Mouse (Mus musculus) spleen, postnatal 14 days (tissue): ENCODE measurements around the gene Lhx6.

Experiments used
- DNase-seq, 2 experiments: peaks; one replicate each; pipeline ENCODE4 v3.0.0; 2021 to 2022; ENCODE audit warnings: low spot score in 2 of 2

The Lhx6 gene

DNA sequence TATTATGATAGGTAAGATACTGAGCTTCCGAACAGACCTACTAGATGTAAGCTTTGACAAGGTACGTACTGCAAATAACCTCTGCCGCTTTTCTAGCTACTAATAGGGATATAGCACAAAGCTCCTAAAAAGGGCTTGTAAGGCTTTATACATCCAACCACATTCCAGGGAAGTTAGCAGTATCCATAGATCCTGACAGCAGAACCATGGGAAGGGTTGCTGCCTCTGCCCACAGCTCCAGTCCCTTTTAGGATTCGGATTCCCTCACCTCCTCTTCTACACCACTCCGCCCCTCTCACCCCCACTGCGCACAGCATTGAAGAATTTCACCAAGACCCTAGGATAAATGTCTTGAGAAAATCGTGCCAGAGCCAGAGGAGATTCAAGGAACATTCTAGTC is 11.9 kb downstream of the Lhx6 start:
- no peak for DNase-seq

DNA sequence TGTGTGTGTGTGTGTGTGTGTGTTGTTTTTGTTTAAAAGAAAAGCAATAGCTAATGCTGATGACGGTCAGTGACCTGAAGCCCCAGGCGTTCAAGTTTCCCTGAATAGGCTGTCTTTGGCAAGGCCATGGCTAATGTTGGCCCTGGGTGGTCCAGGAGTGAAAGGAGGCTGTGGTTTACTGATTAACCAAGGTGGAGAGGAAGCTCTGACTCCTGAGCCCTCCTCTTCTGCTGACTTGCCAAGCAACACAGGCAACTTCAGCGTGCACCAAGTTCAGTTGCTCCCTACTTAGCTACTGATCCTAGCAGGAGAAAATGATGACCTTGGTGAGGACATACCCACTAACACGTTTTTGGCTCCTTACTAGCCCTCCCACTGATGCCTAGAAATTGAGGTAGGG is 12.5 kb downstream of the Lhx6 start:
- DNase-seq: no peak

DNA sequence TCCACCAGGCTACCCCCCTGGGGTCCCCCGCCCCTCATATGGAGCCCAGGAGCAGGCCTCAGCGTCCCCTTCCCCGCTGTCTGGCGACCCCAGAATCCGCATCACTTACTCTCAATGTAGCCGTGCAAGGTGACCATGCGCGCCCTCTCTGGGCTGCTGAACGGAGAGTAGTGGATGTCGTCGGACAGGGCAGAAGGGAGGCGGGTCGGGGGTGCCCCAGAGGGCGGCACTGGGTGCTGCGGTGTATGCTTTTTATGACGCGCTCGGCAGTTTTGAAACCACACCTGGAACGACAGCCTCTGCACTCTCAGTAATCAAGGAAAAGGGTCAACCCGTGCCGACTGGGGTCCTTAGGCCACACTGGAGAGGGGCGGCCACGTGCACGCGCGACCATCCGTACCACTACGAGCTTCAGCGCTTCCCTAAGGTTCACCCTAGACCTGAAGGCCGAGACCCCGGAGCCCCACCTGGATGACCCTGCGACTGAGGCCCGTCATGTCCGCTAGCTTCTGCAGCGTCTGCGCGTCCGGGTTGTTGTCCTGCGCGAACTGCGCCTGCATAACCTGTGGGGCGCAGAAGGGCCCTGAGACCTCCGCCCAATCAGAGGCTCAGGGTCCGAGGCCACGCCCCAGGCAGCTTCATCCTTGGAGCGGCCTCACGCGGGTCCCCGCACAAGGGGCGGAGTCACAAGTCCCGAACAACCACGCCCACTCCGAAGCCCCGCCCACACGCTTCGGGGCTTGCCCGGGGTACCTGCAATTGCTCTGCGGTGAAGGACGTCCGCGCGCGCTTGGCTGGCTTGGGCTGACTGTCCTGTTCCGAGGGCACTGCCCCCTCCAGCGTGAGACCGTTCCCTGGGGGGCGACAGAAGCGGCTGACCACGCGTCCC is 14.1 kb downstream of the Lhx6 start:
- DNase-seq: peak; percentile 27 to 39

DNA sequence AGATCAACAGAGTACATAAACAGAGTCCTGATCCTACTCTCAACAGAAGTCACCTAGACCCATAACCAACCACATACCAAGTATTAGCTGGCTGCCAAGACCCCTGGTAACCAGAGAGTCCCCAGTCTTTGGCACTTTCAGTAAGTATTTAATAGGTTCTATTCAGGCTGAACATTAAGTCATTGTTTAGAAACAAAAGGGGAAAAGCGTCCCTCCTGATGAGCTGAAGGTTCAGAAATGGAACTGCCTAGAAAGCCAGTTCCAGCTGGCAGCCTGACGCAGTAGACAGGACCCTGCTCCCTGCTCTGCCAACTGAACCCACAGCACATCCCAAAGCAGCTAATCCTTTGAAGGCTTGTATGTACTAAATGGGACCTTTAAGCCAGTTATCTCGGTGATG is 16.0 kb downstream of the Lhx6 start:
- no peak for DNase-seq

DNA sequence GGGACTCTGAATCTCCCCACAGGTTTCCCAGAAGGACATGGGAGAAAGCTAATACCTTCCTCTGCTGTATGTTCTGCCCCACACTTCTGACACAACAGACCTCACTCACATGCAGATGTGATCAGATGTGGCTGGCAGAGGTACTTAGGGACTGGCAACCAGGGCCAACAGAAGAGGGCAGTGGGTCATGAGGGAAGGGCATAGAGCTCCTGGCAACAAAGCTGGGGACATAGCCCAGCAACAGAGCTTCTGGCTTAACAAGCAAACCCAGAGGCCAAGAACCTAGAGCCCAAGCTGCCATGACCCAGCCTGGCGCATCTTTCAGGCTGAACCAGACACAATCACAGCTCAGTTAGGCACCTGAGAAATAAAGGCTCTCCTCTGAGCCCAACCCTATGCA is 20.2 kb downstream of the Lhx6 start:
- DNase-seq: no peak

DNA sequence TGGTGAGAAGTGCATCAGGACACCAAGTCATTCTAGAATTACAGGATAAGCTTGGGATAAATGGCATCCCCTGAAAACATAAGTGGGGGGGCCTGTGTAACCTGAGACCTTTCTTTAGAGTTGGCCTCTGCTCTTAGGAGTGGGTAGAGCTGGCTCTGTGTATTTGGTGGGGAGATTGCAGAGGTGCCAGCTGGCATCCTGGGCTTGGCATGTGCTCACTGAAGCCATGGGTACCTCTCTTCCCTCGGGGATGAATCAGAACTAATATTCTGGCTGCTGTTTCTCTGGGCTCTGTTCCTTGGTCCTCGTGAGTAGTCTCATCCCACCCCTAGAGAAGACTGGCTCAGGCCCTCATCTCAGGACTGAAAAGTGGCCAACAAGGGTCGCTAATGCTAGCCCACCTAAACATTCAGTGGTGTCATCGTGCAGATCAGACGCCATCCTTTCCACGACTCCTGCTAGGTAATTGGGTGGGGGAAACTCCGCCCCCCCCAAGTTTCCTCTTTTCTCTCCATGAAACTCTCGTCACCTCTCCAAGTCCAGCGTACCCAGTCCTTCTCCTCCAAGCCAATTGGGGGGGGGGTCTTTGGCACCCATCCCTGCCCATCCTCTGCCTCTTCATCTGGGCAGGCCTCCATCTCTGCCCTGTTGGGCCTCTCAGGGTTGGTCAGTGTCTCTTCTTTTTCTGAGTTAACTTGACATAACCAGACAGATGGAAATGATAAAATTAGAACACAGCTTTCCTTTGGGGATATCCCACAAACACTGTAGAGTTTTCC is 22.2 kb downstream of the Lhx6 start:
- DNase-seq: no peak

DNA sequence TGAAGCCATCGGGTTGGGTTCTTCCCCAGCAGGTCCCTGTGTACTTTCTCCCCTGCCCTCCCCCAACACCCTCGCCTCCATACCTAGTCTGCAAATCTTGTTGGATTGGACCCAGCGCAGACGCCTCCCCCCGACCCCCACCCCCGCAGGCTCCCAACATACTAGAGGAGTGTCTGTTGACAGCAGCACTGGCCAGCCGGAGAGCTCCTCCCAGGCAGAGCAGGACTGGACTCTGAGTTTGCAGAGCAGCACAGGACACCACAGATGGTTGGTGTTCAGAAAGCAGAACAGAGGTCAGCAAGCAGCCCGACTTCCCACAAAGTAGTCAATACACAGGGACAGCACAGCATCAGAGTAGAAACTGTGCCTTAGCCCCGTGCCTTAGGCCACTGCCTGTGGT is 23.8 kb downstream of the Lhx6 start:
- DNase-seq: no peak

DNA sequence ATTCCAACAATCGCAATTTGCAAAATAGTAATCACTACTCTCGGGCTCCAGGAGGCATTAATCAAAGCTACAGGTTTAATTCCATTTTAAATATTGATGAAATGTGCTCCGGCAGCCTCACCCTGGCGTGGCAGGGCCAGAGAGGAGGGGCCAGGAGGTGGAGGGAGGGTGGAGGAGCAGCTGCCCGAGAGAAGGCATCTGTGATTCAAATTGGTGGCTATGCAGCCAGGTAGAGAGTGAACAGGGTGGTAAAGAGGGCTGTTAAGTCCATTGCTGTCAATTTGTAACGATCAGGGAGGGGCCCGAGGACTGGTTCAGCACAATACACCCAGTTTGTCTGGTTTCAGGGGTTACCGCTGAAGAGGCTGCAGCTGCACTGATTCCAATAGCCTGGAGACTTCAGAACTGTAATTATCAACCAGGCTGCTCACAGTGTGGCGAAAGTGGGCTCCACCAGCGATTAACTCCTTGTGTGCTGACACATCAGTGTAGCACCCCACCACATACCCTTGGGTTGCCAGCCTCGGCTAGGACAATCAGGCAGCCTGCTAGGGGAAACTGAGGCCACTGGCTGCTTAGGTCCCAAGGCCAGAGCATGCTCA is 27.9 kb downstream of the Lhx6 start:
- DNase-seq: no peak

DNA sequence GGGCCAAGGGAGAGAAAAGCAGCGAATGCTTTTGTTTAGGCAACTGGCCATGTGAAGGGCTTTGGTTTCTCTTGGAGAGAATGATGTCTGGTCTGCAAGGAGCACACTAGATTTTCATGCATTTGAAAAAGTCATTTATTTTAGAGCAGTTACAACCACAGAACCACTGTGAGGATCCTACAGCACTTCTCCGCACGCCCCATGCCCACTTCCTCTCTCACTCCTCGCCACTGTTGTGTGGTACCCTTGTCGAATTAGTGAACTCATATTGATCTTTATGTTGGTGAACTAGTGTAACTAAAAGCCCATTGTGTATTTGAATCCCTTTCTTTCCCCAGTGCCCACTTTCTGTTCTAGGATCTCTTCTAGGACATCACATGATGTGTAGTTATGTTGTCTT is 30.0 kb downstream of the Lhx6 start:
- no peak for DNase-seq

DNA sequence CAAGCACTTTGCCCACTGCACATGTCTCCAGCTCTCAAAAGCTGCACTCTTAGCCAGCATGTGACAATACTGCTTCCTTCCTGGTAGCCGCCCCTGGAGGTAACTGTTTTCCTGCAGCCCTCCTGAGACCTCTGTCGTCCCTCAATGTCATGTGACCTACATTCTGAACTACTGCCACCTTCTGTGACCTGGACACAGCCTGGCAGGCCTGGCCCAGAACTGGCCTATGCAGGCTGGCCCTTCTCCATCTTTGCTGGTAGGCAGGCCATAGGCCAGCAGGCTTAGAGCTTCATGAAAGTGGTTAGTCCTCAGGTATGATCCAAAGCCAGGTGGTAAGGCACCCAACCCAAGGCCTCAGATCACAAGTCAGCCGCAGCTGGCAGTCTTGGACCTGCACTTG is 31.4 kb downstream of the Lhx6 start:
- no peak for DNase-seq

DNA sequence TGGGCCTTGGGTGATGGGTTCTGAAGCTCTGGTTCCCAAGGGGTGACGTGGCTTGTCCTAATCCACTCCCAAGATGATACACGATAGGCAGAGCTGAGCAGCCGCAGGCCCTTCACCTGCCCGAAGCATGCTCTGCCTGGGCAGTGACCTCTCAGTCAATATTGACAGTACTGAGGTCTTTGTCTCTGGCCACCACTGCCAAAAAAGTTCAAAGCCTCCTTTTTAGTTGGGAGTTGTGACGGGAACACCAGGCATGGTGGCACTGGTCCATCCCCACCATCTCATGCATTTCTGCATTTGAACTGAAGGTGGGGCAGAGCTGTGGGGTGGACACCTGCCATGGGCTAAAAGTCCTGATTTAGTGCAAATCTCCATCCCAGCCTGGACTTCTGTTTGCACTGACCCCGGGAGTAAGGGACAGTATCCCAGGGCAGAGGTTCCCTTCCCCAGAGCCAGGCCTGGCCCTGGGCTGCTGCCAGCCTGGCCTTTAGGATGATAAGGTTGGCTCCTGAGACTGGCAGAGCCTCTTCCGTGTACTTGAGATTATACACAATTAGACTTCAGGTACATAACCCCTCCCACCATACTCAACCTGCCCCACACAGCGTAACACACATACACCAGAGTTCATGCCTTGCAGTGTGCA is 33.4 kb downstream of the Lhx6 start:
- no peak for DNase-seq

DNA sequence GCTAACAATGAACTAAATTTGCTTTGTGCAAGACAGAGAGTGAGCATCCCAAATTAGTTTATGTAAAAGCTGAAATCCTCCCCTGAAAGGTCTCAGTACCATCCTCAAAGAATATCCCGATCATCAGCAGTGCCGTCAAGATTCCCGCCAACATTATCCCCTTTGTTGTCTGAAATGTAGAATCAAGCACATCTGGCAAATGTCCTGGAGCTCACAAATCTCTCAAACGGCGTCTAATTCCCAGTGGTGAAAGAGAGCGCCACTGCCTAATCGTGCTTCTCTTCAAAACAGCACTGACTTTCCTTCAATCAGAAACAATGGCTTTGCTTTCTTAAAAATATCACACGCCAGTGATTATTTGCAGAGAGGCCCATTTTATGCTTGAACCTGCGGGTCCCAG is 38.1 kb downstream of the Lhx6 start:
- no peak for DNase-seq

DNA sequence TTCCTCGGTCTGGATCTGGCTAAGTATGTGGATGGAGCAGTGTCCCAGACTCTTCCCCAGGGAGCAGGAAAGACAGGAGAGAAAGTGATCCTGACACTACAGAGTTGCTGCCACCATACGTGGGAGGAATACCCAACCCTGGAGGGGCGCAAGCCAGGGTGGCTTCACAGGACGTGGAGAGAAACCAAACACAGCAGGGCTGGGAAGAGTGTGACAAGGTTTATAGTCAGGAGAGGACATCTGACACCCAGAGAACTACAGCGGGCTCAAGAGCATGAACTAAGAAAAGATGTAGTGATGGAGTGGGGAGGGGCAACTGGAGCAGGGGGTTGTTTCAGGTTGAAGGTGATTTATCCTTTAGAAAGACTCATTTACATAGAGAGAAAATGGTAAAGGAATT is 43.8 kb downstream of the Lhx6 start:
- no peak for DNase-seq

DNA sequence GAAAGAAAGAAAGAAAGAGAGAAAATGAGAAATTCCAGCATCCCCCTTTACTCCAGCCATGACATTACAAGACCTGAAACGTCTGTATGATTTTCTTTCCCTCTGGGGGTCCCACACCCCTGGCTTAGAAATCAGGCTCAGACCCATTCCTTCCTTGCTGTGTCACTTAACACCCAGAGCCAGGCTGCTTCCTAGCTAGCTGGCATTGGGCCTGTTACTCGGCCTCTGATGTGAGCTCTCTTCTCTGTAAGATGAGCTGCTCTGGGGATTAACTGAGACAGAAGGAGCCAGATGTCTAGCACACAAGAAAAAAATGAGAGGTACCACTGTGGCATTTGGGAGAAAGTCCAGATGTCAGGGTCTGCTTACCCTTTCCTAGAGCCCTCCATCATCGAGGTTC is 49.0 kb downstream of the Lhx6 start:
- no peak for DNase-seq

DNA sequence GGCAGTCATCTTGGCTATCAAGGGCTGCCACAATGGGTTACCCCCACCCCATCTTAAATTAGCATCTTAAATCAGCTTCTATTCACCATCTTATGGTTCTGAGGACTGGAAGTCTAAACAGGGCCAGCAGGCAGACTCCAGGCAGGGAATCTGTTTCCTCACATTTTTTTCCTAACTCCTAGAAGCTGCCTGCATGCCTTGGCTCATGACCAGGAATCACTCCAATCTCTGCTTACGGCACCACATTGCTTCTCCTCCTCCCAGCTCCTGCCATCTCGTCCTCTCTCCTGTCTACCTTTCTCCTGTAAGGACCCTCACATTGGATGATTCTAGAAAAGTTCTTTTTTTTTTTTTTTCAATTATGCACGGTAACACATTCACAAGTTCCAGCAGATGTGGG is 52.0 kb downstream of the Lhx6 start:
- DNase-seq: no peak

DNA sequence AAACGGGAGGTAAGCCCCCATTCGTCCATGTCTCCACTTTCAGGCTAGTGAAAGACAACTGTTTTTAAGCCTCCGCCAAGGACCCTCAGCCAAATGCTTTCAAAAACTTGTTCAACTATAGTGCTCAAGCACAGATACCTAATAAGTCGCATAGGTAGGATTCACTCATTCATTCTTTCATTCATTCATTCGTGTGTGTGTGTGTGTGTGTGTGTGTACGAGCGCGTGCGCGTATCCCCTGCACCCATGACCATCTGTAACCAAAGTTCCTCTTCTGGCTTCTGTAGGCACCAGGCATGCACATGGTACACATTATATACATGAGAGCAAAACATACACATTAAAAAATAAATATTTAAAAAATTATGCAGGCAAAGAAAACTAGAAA is 55.6 kb downstream of the Lhx6 start:
- no peak for DNase-seq

DNA sequence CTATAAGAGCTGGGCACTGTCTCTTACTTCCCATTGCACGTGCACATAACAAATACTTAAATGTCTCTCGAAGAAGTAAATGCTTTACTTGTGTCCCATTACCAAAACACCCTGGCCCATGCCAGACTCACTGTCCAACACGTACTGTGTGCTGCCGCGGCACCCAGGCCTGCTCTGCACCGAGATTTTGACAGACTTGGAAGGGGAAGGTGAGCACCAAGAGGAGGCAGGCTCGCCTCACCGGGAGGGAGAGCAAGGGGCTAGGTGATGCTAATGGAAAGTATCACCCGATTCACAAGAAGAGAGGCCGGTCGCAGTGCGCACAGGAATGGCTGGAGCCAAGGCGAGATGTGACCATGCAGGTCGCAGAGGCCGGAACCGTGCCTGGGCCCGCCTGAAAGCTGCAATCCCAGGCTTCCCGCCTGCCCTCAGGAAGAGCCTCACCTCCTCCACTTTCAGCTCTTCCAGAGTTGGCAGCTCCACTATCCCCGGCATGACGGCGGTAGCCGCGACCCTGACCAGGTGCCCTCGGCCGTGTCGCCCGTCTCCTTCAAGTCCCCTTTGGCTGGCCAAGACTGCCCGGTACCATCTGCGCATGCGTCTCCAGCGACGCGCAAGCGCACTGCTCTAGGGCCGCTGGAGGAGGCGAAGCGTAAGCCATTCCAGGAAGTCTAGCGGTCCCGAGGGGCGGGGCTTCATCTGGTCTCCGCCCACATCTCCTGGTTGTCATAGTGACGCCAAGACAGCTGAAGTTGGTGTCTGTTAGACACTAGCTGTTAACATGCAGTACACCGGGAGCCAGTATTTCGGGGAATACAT is 56.3 kb downstream of the Lhx6 start, which contains the start of the genes Ndufa8 and Morn5:
TSS of gene Ndufa8 (minus strand) at position 659 of the 819 bp plus-strand sequence.
TSS of gene Morn5 (plus strand) at position 711 of the 819 bp plus-strand sequence.
- peak; percentile 95 to 97 for DNase-seq

DNA sequence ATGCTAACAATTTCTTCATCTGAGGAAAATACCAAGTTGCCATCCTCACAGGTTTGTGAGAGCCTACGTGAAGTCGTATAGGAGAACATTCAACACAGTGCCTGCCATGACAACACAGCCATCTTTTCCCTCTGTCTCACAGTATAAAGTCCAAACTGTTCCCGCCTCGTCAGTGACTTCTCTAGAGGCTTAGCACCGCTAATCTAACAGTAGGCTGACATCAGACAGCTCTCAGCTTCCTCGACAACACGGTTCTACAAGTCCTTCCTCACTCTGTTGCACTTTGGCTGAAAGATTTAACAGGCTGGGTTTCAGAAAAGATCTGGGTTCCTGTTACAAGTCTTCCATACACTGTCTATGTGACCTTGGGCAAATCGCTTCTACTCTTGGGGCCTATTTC is 57.0 kb downstream of the Lhx6 start:
- DNase-seq: no peak

DNA sequence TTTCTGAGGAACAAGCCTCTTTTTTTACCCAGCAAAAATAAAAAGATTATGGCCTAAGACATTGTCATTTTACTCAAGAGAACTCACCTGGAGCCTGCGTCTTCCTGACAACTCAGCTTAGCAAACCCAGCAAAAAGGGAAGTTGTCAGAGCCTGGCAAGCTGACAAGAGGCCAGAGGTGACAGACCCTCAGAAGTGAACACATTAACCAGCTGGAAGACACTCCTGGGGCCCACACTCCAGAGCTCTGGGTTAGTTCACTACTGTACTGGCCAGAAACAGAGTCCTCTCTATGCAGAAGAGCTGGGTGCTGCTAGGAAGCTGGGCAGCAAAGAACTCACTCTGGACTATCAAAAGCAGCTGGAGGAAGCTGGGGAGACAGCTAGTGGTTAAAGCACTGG is 64.3 kb downstream of the Lhx6 start:
- no peak for DNase-seq

DNA sequence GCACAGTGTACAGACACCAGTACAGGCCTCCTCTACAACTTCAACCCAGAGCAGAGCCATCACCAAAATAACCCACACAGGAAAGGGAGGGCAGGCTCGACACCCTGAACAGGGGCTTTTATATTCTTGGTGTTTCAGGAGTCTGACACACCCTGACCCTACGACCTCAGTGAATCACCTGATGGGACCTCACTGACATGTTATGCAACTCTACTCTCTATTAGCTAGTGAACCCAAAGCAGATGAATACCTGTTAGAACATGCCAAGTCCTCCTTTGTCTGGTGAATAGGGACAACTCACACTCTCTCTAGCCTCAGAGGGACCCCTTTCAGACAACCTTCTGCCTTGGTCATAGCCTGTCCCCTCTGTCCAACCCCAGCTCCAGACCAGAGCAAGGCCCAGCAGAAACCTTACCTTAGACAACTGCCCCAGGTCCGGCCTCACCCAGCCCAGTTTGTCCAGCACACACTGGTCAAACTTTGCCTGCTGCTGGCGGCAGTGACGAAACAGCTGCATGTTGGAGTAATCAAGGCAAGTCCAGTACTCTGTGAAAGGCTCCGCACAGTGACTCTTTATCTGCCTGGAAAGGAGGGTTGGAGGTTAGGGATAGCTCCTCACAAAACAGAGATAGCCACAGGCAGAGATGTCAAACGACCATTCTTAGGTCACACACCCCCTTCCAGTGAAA is 65.8 kb downstream of the Lhx6 start:
- no peak for DNase-seq
